Mouse (Mus musculus): ENCODE measurements at regions not wholly inside any gene's neighbourhood (a gene's known extent, or its start where the extent isn't known, plus 50 kb on each side); places are given as distances from the start of the nearest gene placed in this dataset.

- DNase-seq = peak; percentile 14
These were observed 1406.1 kb upstream of the A1bg start for GRCm38 (mm10) chr15:62328920-62329319.

- DNase-seq = peak; percentile 60
These were observed 1405.6 kb upstream of the A1bg start for GRCm38 (mm10) chr15:62328305-62328881.

GRCm38 (mm10) chr15:62327481-62327880 lies 1404.7 kb upstream of the A1bg start:
- no peak for DNase-seq

- DNase-seq = no peak
These were observed 1403.7 kb upstream of the A1bg start for GRCm38 (mm10) chr15:62326524-62326923.

- DNase-seq = no peak
These were observed 1402.9 kb upstream of the A1bg start for GRCm38 (mm10) chr15:62325451-62326290.

DNA sequence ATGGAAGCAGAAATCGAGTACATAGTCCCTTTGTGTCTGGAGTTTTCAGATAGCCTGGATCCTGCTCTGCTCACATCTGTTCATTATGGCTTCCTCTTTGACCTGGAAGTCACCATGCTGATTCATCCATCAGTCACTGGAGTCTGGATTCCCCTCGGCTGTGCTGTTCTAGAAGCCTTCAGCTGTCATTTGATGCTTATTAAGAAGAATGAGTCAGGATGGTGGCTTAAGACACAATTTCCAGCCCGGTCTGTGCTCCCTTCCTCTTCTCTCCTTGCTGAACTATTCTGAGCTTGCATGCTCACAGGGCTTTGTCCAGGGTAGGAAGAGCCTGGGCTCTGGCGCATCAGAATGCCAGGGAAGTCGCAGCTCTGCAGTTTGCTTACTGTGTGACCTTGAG lies 1398.2 kb upstream of the A1bg start:
- peak; percentile 40 for DNase-seq

DNA sequence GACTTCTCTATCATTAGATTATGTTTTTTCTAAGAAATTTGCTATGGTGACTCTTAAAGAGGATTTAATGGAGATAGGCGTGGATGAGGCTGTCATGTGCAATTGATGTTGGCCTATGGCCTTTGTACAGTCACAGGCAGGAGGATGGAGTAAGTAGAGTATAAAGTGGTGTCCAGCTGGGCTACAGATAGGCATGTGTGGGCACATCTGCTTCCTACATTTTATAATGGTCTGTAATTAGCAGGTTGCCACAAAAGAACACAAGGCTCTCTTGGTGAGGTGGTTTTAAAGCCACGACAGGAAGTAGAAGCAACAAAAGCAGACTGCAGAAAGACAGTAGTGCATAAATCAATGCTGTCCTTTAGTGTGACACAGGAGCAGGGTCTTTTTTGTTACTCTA lies 1391.6 kb upstream of the A1bg start:
- no peak for DNase-seq

- no peak for DNase-seq
These were observed 1379.4 kb upstream of the A1bg start for GRCm38 (mm10) chr15:62302233-62302632.

GRCm38 (mm10) chr15:62301567-62301966 lies 1378.8 kb upstream of the A1bg start:
- no peak for DNase-seq

DNA sequence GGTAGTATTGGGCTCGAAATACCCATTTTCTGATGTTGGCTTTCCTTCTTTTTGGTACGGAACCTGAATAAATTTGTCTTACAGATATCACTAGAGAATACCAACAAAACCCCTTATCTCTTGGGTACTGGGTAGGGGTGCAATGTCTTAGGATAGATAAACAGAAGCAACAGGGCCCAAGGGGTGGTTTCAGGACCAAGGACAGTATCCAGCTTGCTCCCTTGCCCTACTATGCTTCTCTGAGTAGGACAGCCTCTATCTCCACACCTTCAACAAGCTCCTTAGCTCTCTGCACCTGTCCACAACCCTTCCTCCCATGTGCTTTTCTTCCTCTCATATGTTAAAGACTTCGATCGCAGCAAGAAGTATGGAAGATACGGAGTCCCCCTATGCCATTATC lies 1374.3 kb upstream of the A1bg start:
- no peak for DNase-seq

DNA sequence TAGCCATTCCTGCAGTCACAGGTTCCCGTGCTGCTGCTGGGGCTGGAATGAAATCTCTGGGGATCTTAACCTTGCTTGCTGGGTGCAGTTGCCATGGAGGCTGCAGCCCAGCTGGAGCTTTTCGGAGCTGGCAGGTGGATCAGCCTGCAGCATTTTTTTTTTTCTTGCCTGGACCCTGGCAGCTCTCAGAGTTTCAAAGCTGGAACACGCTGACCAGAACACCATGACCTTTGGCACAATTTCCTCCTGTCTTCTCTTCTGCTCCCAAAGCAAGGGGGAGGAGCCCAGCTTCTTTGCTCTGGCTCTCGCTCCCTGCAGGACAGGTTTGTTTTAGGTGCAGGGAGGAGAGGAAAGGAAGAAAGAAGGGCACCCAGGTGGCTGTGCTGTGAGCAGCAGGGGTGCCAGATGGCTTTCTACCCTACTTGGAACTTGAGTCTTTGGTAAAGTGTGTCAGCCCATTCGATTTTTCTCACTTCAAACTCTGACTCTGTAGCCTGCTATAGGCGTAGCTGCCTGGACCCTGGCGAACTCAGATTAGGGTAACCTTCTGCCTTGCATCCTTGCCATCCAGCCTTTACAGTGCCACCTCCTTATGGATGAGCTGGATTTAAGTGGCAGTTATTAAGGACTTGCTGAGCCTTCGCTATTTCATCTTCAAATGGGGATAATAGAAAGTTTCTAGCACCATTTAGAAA lies 1372.6 kb upstream of the A1bg start:
- DNase-seq = peak; percentile 83

DNA sequence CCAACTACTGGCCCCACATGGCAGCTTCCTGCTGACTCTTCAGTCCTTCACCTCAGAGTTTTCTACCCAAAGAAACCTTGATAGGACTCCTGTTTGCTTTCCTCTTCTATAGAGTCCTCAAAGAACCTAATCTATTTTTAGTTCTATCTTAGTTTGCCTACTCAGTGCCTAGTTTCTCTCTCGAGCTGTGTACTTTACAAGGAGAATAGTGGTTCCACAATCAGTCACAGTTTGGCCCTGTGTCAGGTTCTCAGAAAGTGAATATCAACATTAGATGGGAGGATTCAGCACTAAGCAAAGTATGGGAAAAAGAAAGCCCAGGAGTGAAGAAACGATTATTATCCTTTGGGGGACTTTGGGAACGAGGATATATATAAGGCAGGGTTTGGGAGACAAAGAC lies 1372.0 kb upstream of the A1bg start:
- DNase-seq = no peak

DNA sequence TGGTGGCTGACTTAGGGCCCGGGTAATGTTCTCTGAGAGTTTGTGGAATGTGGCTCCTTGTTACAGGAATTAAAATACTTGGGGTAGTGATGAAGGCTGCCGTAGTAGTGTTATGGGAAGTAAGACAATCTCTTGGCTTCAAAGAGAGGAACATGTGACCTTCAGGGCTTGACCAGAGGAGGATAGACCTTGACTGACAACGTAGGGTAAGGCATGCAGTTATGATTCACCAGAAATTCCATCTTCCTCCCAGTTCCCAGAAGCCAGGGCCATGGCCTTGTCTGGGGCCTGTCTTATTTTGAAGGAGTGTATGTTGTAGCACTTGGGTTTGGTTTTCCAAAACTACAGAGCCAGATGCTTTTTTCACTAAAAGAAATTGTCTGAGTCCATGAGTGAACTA lies 1370.1 kb upstream of the A1bg start:
- peak; percentile 82 for DNase-seq

GRCm38 (mm10) chr15:62290687-62291086 lies 1367.9 kb upstream of the A1bg start:
- no peak for DNase-seq

- DNase-seq = no peak
These were observed 1364.1 kb upstream of the A1bg start for GRCm38 (mm10) chr15:62286666-62287655.

- no peak for DNase-seq
These were observed 1362.1 kb upstream of the A1bg start for GRCm38 (mm10) chr15:62284606-62285531.

DNA sequence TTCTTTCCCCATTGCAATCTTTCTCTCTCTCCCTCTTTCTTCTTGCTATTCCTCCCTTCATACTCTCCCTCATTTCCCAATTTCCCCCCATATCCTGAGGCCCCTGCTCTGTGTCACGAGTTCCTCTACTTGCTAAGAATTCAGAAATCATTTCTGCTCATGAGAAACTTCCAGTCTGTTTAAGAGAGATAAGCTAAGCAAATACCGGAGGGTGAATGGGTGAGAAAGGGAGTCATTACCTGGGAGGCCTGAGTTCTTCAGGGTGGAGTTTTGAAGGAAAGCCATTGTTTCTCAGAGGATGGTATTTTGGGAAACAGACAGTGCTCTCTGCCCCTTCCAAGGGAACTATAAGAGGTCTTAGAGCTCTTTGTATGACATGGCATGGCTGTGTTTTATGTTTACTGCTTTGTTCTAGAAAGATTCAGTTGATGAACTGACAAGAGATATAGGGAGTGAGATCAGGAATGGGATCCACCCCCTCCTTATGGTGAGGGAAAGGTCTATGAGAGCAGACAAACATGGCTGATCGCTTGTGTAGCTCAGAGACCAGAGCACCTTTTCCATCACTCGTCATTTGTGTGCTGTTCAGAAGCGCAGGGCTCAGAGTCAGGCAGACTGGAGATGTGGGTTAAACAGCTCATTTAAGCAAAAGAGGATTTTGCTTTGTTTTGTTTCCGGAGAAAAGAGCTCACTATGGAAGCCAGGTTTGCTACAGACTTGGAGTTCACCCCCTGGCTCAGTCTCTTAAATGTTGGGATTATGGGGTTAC lies 1361.0 kb upstream of the A1bg start:
- DNase-seq = no peak

DNA sequence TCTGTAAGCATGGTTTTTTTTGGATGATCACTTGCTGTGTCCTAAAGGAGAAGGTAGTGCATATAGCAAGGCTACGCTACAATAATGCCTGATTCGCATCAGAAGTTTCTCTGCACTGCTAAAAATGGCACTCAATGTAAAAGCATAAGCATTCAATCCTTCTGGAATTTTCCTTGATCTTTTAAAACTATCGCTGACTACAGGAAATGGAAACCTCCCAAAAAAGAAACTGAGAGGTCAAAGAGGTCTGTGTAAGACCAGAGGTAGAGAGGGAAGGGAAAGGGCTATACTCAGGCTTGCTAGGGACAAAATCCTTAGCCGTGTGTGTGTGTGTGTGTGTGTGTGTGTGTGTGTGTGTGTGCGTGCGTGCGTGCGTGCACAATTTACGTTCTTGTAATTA lies 1359.8 kb upstream of the A1bg start:
- no peak for DNase-seq

- DNase-seq = no peak
These were observed 1359.3 kb upstream of the A1bg start for GRCm38 (mm10) chr15:62282116-62282515.

GRCm38 (mm10) chr15:62279526-62279925 lies 1356.7 kb upstream of the A1bg start:
- no peak for DNase-seq
